Mouse (Mus musculus) liver, embryonic 16.5 days (tissue): ENCODE measurements around the gene Sh3d21. TPM values are rescaled to one million over a fixed set of nuclear protein-coding genes. Genes with fewer than 3 reads are reported as not detected.

Source experiments
- ATAC-seq: fragments of 200-750 bp; cut with Nextera tagmentation; 2 replicates; pipeline ENCODE4 v1.8.0; 2017; ENCODE audit warnings: low read depth, mild to moderate bottlenecking, moderate number of reproducible peaks, moderate library complexity
- H3K27ac ChIP-seq: fragments of 300-500 bp; sonication (generic); 2 replicates; pipeline ENCODE4 v1.5.1; 2014; ENCODE audit warnings: mild to moderate bottlenecking, low read length
- H3K27me3 ChIP-seq: fragments of 300-500 bp; sonication (generic); 2 replicates; pipeline ENCODE4 v1.6.1; 2014; ENCODE audit warnings: low read depth, low read length, mixed read lengths; ENCODE audit not compliant: control insufficient read depth, insufficient read depth
- H3K36me3 ChIP-seq: fragments of 300-500 bp; sonication (generic); 2 replicates; pipeline ENCODE4 v1.6.1; 2014; ENCODE audit warnings: mild to moderate bottlenecking; ENCODE audit not compliant: control insufficient read depth, insufficient read depth
- H3K4me1 ChIP-seq: fragments of 300-500 bp; sonication (generic); 2 replicates; pipeline ENCODE4 v1.6.1; 2014; ENCODE audit warnings: low read depth, low read length, mixed read lengths; ENCODE audit not compliant: control insufficient read depth
- H3K4me2 ChIP-seq: fragments of 300-500 bp; sonication (generic); 2 replicates; pipeline ENCODE4 v1.6.1; 2014; ENCODE audit warnings: low read depth, low read length, mixed read lengths
- H3K4me3 ChIP-seq: fragments of 300-500 bp; sonication (generic); 2 replicates; pipeline ENCODE4 v1.5.1; 2014; ENCODE audit warnings: low read depth, mild to moderate bottlenecking, low read length
- H3K9ac ChIP-seq: fragments of 300-500 bp; sonication (generic); 2 replicates; pipeline ENCODE4 v1.6.1; 2014; ENCODE audit warnings: low read depth, low read length
- H3K9me3 ChIP-seq: fragments of 300-500 bp; sonication (generic); replicated peaks from 2 replicates; pipeline ENCODE4 v1.6.1; 2016; ENCODE audit warnings: low read length; ENCODE audit not compliant: control insufficient read depth
- WGBS: fragments of 180-500 bp; shearing (Covaris S2); extraction: QIAGEN DNeasy Blood & Tissue Kit; methylation state at CpG from one replicate; pipeline ENCODE4 v1.1.7; 2014; ENCODE audit not compliant: insufficient replicate concordance; 5-methylcytosine and 5-hydroxymethylcytosine counted together
- polyA plus RNA-seq: library from polyadenylated mRNA; unstranded; fragments of >200 nt; fragmentation: Nextera tagmentation; extraction: Ambion mirVana; gene quantifications from 2 replicates; pipeline ENCODE4 v1.2.1, GENCODE M21; 2015

The Sh3d21 gene
- polyA plus RNA-seq, 1 experiment from 2014 or later: 1.4 TPM

DNA sequence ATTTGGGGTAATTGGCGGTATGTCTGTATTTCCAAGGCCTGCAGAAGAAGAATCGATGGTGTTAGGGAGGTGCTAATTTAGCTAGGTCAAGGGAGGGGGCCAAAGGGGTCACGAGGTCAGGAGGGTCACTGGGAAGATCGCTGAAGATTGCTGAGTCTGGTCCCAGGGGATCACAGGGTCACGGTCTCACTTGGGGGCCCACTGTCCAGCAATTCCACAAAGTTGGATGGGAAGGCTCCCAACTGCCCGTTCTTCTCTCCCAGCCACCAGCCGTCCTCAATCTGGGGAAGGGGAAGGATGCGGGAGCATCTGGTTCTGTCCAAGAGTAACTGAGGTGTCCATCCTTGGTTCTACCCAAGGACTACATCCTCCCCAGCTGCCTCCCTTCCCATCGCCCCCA lies 1.3 kb downstream of the Sh3d21 start:
- no peaks in the 10 kb centered on the region for H3K9me3 ChIP-seq
- H3K4me2 ChIP-seq: peak overlapping the region; percentile 96; the same call in 1 of the 2 replicates
- H3K9ac ChIP-seq: peak overlapping the region; percentile 76; the same call in 1 of the 2 replicates
- peaks cover 16% of the 10 kb centered on the region for H3K4me1 ChIP-seq
- H3K36me3 ChIP-seq: peaks cover 15% of the 10 kb centered on the region
- H3K4me3 ChIP-seq: no peak overlapping the region; the same call in 1 of the 2 replicates
- no peak overlapping the region for H3K27ac ChIP-seq
- no peak for ATAC-seq
- 74% methylated on average over 9 of the region's 9 CpGs for WGBS
- no peaks in the 10 kb centered on the region for H3K27me3 ChIP-seq

GRCm38 (mm10) chr4:126161456-126161855 lies 1.8 kb downstream of the Sh3d21 start:
- 75% methylated on average over 6 of the region's 6 CpGs for WGBS
- no peak overlapping the region for H3K9ac ChIP-seq
- no peak overlapping the region for H3K4me3 ChIP-seq
- H3K36me3 ChIP-seq: peaks cover 10% of the 10 kb centered on the region
- H3K4me2 ChIP-seq: no peak overlapping the region
- H3K4me1 ChIP-seq: peaks cover 16% of the 10 kb centered on the region
- H3K27me3 ChIP-seq: no peaks in the 10 kb centered on the region
- no peak for ATAC-seq
- H3K27ac ChIP-seq: no peak overlapping the region
- H3K9me3 ChIP-seq: no peaks in the 10 kb centered on the region

- Histone ChIP-seq H3K9me3 (no peaks in the 10 kb centered on the region), H3K9ac (no peak overlapping the region), H3K4me2 (no peak overlapping the region), H3K4me3 (no peak overlapping the region), H3K4me1 (peaks cover 16% of the 10 kb centered on the region), H3K36me3 (peaks cover 5% of the 10 kb centered on the region; the same call in 1 of the 2 replicates), H3K27ac (no peak overlapping the region), H3K27me3 (no peaks in the 10 kb centered on the region)
- ATAC-seq: no peak
- 75% methylated on average over 8 of the region's 8 CpGs for WGBS
Measured at GRCm38 (mm10) chr4:126160981-126161380, 2.3 kb downstream of the Sh3d21 start.

DNA sequence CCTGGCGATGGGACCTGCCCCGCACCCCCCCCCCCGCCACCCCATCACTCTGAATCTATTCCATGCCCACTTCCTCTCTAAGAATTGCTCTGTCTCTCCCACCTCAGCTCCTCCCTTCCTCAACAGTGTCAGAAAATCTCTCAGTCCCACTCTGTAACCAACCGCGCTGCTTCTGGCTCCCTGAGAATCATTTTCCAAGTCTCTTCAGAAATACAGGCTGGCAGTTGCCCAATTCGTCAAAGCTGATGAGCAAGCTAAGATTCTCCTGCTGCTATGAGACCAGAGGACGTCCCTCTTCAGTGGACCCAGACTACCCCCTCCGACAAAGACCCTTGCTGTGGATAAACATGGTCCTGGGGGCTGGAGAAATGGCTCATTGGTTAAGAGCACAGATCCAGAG lies 3.8 kb downstream of the Sh3d21 start:
- Histone ChIP-seq H3K9me3 (no peaks in the 10 kb centered on the region), H3K27me3 (no peaks in the 10 kb centered on the region), H3K9ac (no peak overlapping the region), H3K4me1 (peaks cover 25% of the 10 kb centered on the region), H3K36me3 (no peaks in the 10 kb centered on the region), H3K4me2 (no peak overlapping the region), H3K27ac (no peak overlapping the region), H3K4me3 (no peak overlapping the region)
- no peak for ATAC-seq
- 68% methylated on average over 8 of the region's 8 CpGs for WGBS

DNA sequence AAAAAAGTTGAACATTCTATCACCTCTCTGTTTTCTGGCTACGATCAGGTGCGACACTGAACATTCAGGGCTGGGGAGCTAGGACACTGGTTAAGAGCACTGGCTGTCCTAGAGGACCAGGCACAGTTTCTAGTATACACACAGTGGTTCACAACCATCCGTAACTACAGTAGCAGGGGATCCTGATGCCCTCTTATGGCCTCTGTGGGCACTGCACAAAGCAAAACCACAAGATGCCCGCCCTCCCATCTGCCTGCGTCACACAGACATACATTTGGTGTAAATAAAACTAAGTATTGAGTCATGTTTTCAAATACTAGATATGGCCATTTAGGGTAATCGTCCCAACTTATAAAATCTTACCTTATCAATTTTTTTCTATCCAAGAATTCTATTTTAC lies 5.7 kb downstream of the Sh3d21 start:
- H3K9ac ChIP-seq: no peak overlapping the region
- WGBS: 69% methylated on average over 6 of the region's 6 CpGs
- no peak overlapping the region for H3K27ac ChIP-seq
- H3K27me3 ChIP-seq: no peaks in the 10 kb centered on the region
- ATAC-seq: no peak
- no peaks in the 10 kb centered on the region for H3K9me3 ChIP-seq
- no peaks in the 10 kb centered on the region for H3K36me3 ChIP-seq
- no peak overlapping the region for H3K4me2 ChIP-seq
- H3K4me1 ChIP-seq: peaks cover 12% of the 10 kb centered on the region
- no peak overlapping the region for H3K4me3 ChIP-seq

DNA sequence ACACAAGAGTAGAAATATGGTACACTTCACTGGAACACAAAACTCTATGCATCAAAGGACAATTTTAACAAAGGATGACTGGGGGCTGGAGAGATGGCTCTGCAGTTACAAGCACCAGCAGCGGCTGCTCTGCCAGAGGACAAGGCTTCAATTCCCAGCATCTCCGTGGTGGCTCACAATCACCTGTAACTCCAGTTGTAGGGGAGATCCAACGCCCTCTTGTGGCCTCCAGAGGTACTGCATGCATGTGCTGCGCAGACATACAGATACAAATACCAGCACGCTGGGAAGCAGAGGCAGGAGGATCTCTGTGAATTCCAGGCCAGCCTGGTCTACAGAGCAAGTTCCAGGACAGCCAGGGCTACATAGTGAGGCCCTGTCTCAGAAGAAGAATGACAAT lies 6.7 kb downstream of the Sh3d21 start:
- Histone ChIP-seq H3K27me3 (no peaks in the 10 kb centered on the region), H3K4me1 (peaks cover 9% of the 10 kb centered on the region), H3K4me3 (no peak overlapping the region), H3K9ac (no peak overlapping the region), H3K36me3 (no peaks in the 10 kb centered on the region), H3K4me2 (no peak overlapping the region), H3K27ac (peak overlapping the region; percentile 69; the same call in 1 of the 2 replicates), H3K9me3 (no peaks in the 10 kb centered on the region)
- 59% methylated on average over 5 of the region's 5 CpGs for WGBS
- ATAC-seq: no peak

DNA sequence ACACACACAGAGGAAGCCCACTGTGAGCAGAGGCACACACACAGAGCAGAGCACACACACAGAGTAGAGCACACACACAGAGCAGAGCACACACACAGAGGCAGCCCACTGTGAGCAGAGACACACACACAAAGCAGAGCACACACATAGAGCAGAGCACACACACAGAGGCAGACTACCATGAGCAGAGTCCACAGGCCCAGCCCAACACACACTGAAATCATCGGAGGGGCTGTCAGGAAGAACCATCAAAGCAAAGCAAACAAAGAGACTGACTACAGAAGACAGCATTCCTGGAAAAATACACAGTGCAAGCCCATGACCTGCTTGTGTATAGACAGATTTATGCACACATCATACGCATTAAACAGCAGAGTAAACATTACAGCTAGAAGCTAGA lies 7.4 kb downstream of the Sh3d21 start:
- WGBS: 56% methylated on average over 2 of the region's 2 CpGs
- Histone ChIP-seq H3K9me3 (no peaks in the 10 kb centered on the region), H3K9ac (no peak overlapping the region), H3K27me3 (no peaks in the 10 kb centered on the region), H3K36me3 (no peaks in the 10 kb centered on the region), H3K4me3 (no peak overlapping the region), H3K4me1 (peaks cover 9% of the 10 kb centered on the region), H3K4me2 (no peak overlapping the region), H3K27ac (peak overlapping the region; percentile 69)
- peak; percentile 75 for ATAC-seq

- H3K4me2 ChIP-seq: no peak overlapping the region
- ATAC-seq: no peak
- WGBS: 12% methylated on average over 4 of the region's 4 CpGs
- H3K9ac ChIP-seq: no peak overlapping the region
- peaks cover 13% of the 10 kb centered on the region for H3K4me1 ChIP-seq
- H3K4me3 ChIP-seq: no peak overlapping the region
- H3K9me3 ChIP-seq: no peaks in the 10 kb centered on the region
- no peaks in the 10 kb centered on the region for H3K27me3 ChIP-seq
- peak overlapping the region; percentile 69 for H3K27ac ChIP-seq
- H3K36me3 ChIP-seq: no peaks in the 10 kb centered on the region
Measured at GRCm38 (mm10) chr4:126155183-126155582, 8.1 kb downstream of the Sh3d21 start.

DNA sequence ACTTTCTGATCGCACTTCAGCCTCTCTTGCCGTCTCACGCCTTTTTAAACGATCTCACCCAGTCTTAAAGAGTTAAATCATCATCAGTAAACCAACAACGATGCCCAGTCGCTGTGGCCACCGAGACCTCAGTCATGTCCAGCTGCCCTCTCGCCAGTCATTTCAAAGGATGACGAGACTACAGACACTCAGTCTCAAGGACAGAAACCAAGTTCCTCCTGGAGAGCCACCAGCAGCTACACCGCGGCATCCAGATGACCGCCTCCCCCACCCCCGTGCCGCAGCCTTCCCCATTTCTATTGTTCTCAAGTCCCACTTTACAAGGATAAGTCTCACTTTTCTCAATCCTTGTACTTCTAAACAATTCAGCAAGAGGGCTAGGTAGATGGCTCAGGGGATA lies 10.4 kb downstream of the Sh3d21 start:
- Histone ChIP-seq H3K36me3 (no peaks in the 10 kb centered on the region), H3K27me3 (peaks cover 20% of the 10 kb centered on the region), H3K4me3 (no peak overlapping the region), H3K4me2 (no peak overlapping the region), H3K4me1 (peaks cover 25% of the 10 kb centered on the region), H3K27ac (no peak overlapping the region), H3K9ac (no peak overlapping the region), H3K9me3 (no peaks in the 10 kb centered on the region)
- ATAC-seq: no peak
- 33% methylated on average over 14 of the region's 14 CpGs for WGBS
